Mouse (Mus musculus) C2C12 (cell line): ENCODE results near the gene Anxa8. TPM values are rescaled to one million over a fixed set of nuclear protein-coding genes. Genes with fewer than 3 reads are reported as not detected.
A peak's percentile ranks its signal among the peaks of the same experiment; 100 is the strongest.

Source experiments
- H3K27me3 ChIP-seq: one replicate; pipeline ENCODE4 v1.6.1; 2011; ENCODE audit not compliant: control insufficient read depth, insufficient read depth, insufficient read length
- H3K36me3 ChIP-seq: one replicate; pipeline ENCODE4 v1.6.1; 2011; ENCODE audit not compliant: control insufficient read depth, insufficient read depth
- H3K4me3 ChIP-seq: one replicate; pipeline ENCODE4 v1.5.1; 2011; ENCODE audit warnings: mild to moderate bottlenecking, control low read depth; ENCODE audit not compliant: poor library complexity, insufficient read depth, severe bottlenecking
- H3K79me2 ChIP-seq: one replicate; pipeline ENCODE4 v1.6.1; 2011; ENCODE audit not compliant: control insufficient read depth, insufficient read depth
- H3K79me3 ChIP-seq: one replicate; pipeline ENCODE4 v1.6.1; 2011; ENCODE audit warnings: low read depth, control low read depth
- H3ac ChIP-seq: one replicate; pipeline ENCODE3; 2011; ENCODE audit warnings: low read depth; ENCODE audit not compliant: control insufficient read depth, insufficient read length
- CEBPB ChIP-seq: IDR thresholded peaks from one replicate; pipeline ENCODE4 v1.6.1; 2011; ENCODE audit warnings: low read depth, mild to moderate bottlenecking, control low read depth, moderate library complexity
- CTCF ChIP-seq: IDR thresholded peaks from one replicate; pipeline ENCODE4 v1.5.1; 2011; ENCODE audit not compliant: control insufficient read depth, insufficient read depth, insufficient read length
- FOSL1 ChIP-seq: IDR thresholded peaks from one replicate; pipeline ENCODE4 v1.8.0; 2011; ENCODE audit warnings: mild to moderate bottlenecking, low read length; ENCODE audit not compliant: poor library complexity, insufficient read depth, severe bottlenecking
- MAX ChIP-seq: IDR thresholded peaks from one replicate; pipeline ENCODE4 v1.6.1; 2011; ENCODE audit warnings: mild to moderate bottlenecking, control low read depth
- MYOD1 ChIP-seq: IDR thresholded peaks from one replicate; pipeline ENCODE4 v1.6.1; 2011; ENCODE audit warnings: low read depth; ENCODE audit not compliant: control insufficient read depth, insufficient read length
- MYOG ChIP-seq: IDR thresholded peaks from one replicate; pipeline ENCODE4 v1.6.1; 2011; ENCODE audit not compliant: control insufficient read depth, insufficient read length; ENCODE audit errors: extremely low read depth
- USF1 ChIP-seq: IDR thresholded peaks from one replicate; pipeline ENCODE4 v1.6.1; 2011; ENCODE audit warnings: low read depth, mild to moderate bottlenecking, control low read depth, moderate library complexity
- polyA plus RNA-seq: library from polyadenylated mRNA; unstranded; fragments of >200 nt; fragmentation: generic; extraction: Trizol; gene quantifications from one replicate; pipeline ENCODE4 v1.2.1, GENCODE M21; 2012; ENCODE audit warnings: missing spikeins

Anxa8 gene
- polyA plus RNA-seq, 1 experiment: 33.1 TPM

DNA sequence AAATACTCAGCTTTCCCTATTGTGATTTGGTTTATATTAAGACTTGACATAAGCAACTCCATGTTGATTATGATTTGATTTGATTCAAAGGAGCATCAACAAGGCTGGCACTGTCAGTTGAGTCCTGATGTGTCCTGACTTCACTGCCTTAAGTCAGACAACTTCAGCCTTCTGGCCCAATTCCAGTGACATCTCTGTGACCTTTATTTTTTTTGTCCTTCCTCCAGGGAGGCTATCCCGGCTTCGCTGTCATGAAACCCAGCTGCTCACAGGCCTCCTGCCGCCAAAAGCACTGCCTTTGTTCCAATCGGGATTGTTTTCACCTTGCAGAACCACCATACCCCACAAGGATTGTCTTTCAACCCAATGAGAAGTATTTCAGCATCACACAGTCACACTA is 10.4 kb upstream of the Anxa8 start:
- no peak overlapping the region for H3K4me3 ChIP-seq
- no peaks in the 10 kb centered on the region for H3K36me3 ChIP-seq
- TF ChIP-seq CTCF (no peak), CEBPB (no peak)
- no peaks in the 10 kb centered on the region for H3K79me2 ChIP-seq
- H3K27me3 ChIP-seq: no peaks in the 10 kb centered on the region
- no peaks in the 10 kb centered on the region for H3K79me3 ChIP-seq
- H3ac ChIP-seq: no peak overlapping the region

DNA sequence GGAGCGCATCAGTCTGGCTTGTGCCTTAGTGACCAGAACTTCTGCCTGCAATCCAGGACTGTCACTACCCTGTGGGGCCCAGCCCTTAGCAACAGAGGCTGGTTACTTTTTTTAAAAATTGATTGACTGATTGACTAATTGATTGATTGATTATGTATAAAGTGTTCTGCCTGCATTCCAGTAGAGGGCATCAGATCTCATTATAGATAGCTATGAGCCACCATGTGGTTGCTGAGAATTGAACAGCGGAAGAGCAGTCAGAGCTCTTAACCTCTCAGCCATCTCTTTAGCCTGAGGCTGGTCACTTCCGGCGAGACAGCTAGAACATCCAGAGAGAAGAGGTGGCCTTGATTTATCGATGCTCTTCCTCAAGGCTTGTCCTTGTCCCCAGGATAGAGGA is 8.6 kb upstream of the Anxa8 start:
- Histone ChIP-seq H3K79me2 (no peaks in the 10 kb centered on the region), H3ac (no peak overlapping the region)
- TF ChIP-seq MAX (no peak), CEBPB (no peak), MYOD1 (no peak), USF1 (no peak), FOSL1 (no peak), MYOG (no peak), CTCF (no peak)

DNA sequence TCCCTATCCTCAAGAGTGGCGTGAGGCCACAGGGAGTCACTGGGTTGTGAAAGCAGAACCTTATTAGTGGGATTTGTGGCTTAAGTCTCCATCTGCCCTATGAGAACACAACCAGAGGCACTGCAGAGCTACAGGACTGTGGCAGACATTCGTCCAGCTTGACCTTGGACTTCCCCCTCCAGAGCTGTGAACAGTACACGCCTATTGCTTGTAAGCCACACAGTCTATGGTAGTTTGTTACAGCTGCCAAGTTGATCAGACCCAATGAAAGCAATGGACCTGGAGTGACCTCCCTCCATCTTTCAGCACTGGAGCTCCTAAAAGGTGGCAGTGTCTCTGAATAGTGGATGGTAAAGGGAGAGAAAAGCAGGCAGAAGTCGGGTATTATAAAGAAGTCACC is 7.5 kb upstream of the Anxa8 start:
- TF ChIP-seq MAX (no peak), USF1 (no peak)
- Histone ChIP-seq H3K79me2 (no peaks in the 10 kb centered on the region), H3K79me3 (no peaks in the 10 kb centered on the region), H3K4me3 (no peak overlapping the region), H3K27me3 (no peaks in the 10 kb centered on the region), H3ac (no peak overlapping the region), H3K36me3 (no peaks in the 10 kb centered on the region)

More for the DNA sequence above, 8.6 kb upstream of the Anxa8 start:
- no peaks in the 10 kb centered on the region for H3K79me3 ChIP-seq
- H3K27me3 ChIP-seq: no peaks in the 10 kb centered on the region
- H3K36me3 ChIP-seq: no peaks in the 10 kb centered on the region
- no peak overlapping the region for H3K4me3 ChIP-seq

DNA sequence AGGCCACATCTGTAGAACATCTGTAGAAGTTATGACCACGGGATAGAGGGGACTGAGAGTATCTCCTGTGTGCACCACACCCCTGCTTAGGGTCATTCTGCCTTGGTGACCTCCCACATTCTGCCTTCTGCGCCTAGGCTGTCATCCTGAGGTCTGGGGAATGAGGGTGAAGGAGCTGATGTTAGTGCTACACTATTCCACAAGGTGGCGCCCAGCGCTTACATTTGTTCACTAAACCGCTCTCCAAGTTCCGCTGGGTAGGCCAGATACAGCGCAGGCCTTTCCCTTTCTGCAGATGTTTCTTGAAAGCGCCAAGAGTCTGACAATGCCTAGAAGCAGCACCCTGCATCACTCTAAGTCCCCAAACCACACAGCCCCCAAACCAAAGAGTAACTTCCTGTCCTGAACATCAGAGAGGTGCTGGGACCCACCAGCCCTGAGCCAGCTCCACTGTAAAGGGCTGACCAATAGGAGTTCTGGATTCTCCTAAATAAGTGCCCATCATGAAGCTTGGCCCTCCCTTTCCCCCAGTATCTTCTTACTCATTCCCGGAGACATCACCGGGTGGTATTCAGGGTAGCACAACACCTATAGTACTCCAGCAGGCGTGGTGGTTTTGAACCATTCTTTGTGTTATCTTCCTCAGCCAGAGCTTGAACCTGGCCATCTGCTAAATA is 5.3 kb upstream of the Anxa8 start:
- TF ChIP-seq FOSL1 (no peak), CTCF (peak; percentile 79), CEBPB (no peak), MYOG (no peak)
- H3K4me3 ChIP-seq: no peak overlapping the region
- H3K27me3 ChIP-seq: no peaks in the 10 kb centered on the region
- no peaks in the 10 kb centered on the region for H3K79me3 ChIP-seq
- no peaks in the 10 kb centered on the region for H3K36me3 ChIP-seq
- H3ac ChIP-seq: peak overlapping the region; percentile 18
- H3K79me2 ChIP-seq: no peaks in the 10 kb centered on the region

DNA sequence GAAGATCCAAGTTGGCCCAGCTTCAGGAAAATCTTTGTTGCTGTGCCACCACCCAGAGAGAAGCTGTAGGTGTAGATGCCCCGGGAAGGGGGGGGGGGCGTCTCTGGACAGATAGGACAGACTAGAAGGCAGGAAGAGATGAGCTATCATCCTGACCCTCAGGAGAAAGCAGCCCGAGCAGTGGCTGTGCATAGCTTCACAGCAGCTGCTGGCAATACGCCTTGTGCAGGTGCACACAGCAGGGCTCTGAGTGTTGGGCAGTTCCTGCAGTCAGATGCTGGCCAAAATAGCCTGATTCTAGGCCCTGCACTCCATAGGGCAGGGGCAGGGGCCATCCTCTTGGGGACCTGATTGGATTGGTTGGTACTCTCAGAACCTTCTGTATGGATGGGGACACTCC is 1.0 kb downstream of the Anxa8 start:
- Histone ChIP-seq H3K36me3 (peaks cover 11% of the 10 kb centered on the region), H3K79me3 (peaks cover 9% of the 10 kb centered on the region), H3K4me3 (peak overlapping the region; percentile 21), H3K79me2 (peaks cover 32% of the 10 kb centered on the region), H3K27me3 (no peaks in the 10 kb centered on the region), H3ac (no peak overlapping the region)
- TF ChIP-seq MYOD1: no peak
- no peak for TF ChIP-seq FOSL1
- no peak for TF ChIP-seq CTCF
- TF ChIP-seq MAX: no peak
- TF ChIP-seq CEBPB: no peak
- TF ChIP-seq USF1: no peak
- no peak for TF ChIP-seq MYOG

DNA sequence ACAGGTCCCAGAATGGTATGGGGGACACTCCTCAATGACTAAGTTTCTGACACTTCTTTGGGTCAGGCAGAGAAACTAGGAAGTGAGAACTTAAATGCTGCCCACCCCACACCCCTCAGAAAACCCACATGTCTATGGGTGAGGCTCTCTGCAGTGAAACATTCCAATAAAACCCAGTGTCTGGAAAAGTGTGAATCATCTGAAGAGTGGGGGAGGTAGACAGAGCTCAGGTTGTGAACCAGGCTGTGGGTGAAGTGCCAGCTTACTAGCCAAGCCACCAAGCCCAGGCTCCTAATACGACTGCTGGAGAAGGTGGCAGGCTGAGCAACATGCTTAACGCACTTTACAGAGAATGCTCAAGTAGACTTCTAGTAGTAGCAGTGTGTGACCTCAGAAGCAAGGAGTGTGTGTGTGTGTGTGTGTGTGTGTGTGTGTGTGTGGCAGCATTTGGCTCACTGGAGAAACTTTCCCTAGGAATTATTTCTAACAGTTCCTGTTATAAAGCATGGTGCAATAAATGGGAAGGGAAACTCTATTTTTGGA is 2.1 kb downstream of the Anxa8 start:
- H3K79me2 ChIP-seq: peaks cover 32% of the 10 kb centered on the region
- no peak overlapping the region for H3K4me3 ChIP-seq
- H3K36me3 ChIP-seq: peaks cover 11% of the 10 kb centered on the region
- H3ac ChIP-seq: no peak overlapping the region
- no peaks in the 10 kb centered on the region for H3K27me3 ChIP-seq
- H3K79me3 ChIP-seq: peaks cover 9% of the 10 kb centered on the region
- no peak for TF ChIP-seq MYOD1
- TF ChIP-seq FOSL1: peak; percentile 55
- no peak for TF ChIP-seq USF1
- TF ChIP-seq CTCF: no peak
